7 mouse cellular contexts compared by ENCODE assay signal in the genomic region with DNA sequence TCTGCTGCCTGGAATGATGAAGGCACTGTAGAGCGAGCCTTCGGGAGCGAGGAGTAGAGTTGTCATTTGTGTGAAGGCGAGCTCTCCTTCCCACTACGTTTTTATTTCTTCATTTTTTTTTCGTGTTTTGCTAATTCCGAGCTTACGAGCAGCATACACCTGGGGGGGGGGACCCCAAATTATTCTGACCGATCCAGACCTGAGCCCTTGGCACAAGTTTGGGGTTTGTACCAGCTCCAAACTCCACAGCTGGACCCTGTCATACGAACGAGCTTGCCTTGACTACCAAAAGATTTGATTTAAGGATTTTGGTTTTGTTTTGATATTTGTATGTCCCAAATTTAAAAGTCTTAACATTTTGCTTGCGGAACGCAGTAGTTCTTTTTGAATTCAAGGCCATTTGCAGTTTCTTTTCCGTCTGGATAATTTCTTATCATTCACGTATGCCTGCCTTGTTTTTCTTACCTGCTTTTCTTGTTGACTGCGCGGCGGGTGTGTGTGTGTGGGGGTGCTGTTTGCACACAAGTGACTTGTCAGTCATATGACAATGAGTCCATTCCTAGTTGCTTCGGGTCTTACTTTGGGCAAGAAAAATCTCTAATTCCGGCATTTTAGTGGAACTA. TPM values are rescaled to one million over a fixed set of nuclear protein-coding genes. Genes with fewer than 3 reads are reported as not detected.
A peak's percentile ranks its signal among the peaks of the same experiment; 100 is the strongest.
DNase-seq lines count a peak whose midpoint lies in the region; ATAC-seq and TF ChIP-seq lines count a peak whose summit lies in the region.

No protein-coding gene starts in this region.

- peaks cover 21 to 24% of the 10 kb centered on the region in 2 experiments for H3K36me3 ChIP-seq in CH12.LX (replicated peaks in 1 of 2; ENCODE audit: control insufficient read depth in 1 of 2, insufficient read depth in 1 of 2, low read length in 1 of 2)
- peaks cover 24% of the 10 kb centered on the region for H3K36me3 ChIP-seq in embryonic facial prominence, embryonic 12.5 days
- peaks cover 23% of the 10 kb centered on the region for H3K36me3 ChIP-seq in stomach, postnatal 0 days (ENCODE audit: control insufficient read depth, insufficient read depth, low read length)

- in situ Hi-C loops in CH12.LX (cut with MboI; ENCODE audit: low pct_ligation_motif_present, low pct_unique_long_range_greater_than_20kb, low sequenced_read_pairs), result loop anchor here (10.0 to 25.0 kb wide), 2 partner anchors 613 to 775 kb away; a partner anchor contains a TSS

- H3K9ac ChIP-seq in CH12.LX (ENCODE audit: insufficient read depth, low read depth), result peak overlapping the region; percentile 78
- H3K9ac ChIP-seq in embryonic facial prominence, embryonic 12.5 days, result peak overlapping the region; percentile 76
- peak overlapping the region; percentile 91 for H3K9ac ChIP-seq in stomach, postnatal 0 days (ENCODE audit: low read length)

- no peaks in the 10 kb centered on the region for H3K9me3 ChIP-seq in CH12.LX (replicated peaks; ENCODE audit: low read length)
- H3K9me3 ChIP-seq in embryonic facial prominence, embryonic 12.5 days, result no peaks in the 10 kb centered on the region
- no peaks in the 10 kb centered on the region for H3K9me3 ChIP-seq in stomach, postnatal 0 days (ENCODE audit: control insufficient read depth, low read length)

- H3K4me2 ChIP-seq in CH12.LX (ENCODE audit: insufficient read depth, low read depth, poor library complexity, severe bottlenecking), result 0 out of 2 replicates have a peak overlapping the region, but pooled peaks have one; percentile 85
- H3K4me2 ChIP-seq in embryonic facial prominence, embryonic 12.5 days (replicated peaks), result peak overlapping the region; percentile 45
- peak overlapping the region; percentile 61 for H3K4me2 ChIP-seq in stomach, postnatal 0 days (replicated peaks; ENCODE audit: low read depth)

- peak; percentile 58 for DNase-seq in CH12.LX (ENCODE audit: extremely low read depth)
- DNase-seq in heart, postnatal 4 days, result peak; percentile 52
- DNase-seq in layer of hippocampus, postnatal 10 days (ENCODE audit: low spot score in 2 of 2), result peak; percentile 40 to 52
- DNase-seq in lung, postnatal 4 days, result peak; percentile 55 to 60
- DNase-seq in stomach, postnatal 0 days (ENCODE audit: low spot score), result peak; percentile 58

- H3K27ac ChIP-seq in CH12.LX (ENCODE audit: insufficient read depth, low read depth), result no peak overlapping the region
- peak overlapping the region; percentile 99 for H3K27ac ChIP-seq in embryonic facial prominence, embryonic 12.5 days
- H3K27ac ChIP-seq in stomach, postnatal 0 days (replicated peaks), result peak overlapping the region; percentile 98

- 0 out of 2 replicates have a peak, but pooled peaks have one; percentile 10 for TF ChIP-seq EP300 in CH12.LX (IDR thresholded peaks at IDR 0.05; ENCODE audit: low read length)
- peak; percentile 45 for TF ChIP-seq EP300 in stomach, postnatal 0 days (optimal IDR thresholded peaks at IDR 0.05)

- TF ChIP-seq CTCF in CH12.LX (conservative IDR thresholded peaks at IDR 0.05 in 1 of 2, IDR thresholded peaks at IDR 0.05 in 1 of 2; ENCODE audit: low read depth in 2 of 2, low read length in 2 of 2), result no peak
- TF ChIP-seq CTCF in stomach, postnatal 0 days (IDR thresholded peaks at IDR 0.05; ENCODE audit: low read depth), result no peak

- TF ChIP-seq RAD21 in CH12.LX (IDR thresholded peaks at IDR 0.05; ENCODE audit: low read depth, low read length), result peak; percentile 37

- WGBS in embryonic facial prominence, embryonic 12.5 days, result under 1% methylated on average over 20 of the region's 20 CpGs
- WGBS in stomach, postnatal 0 days, result 0% methylated on average over 20 of the region's 20 CpGs

- H3K79me2 ChIP-seq in CH12.LX (replicated peaks; ENCODE audit: control insufficient read depth, extremely low read depth, insufficient read depth, poor library complexity, severe bottlenecking), result peaks cover 33% of the 10 kb centered on the region

- no peaks in the 10 kb centered on the region for H3K27me3 ChIP-seq in CH12.LX (replicated peaks)
- H3K27me3 ChIP-seq in embryonic facial prominence, embryonic 12.5 days, result no peaks in the 10 kb centered on the region
- H3K27me3 ChIP-seq in stomach, postnatal 0 days (ENCODE audit: control insufficient read depth, insufficient read depth, low read length), result no peaks in the 10 kb centered on the region

- dilution Hi-C loops in CH12.LX (cut with MboI; ENCODE audit: extremely low pct_ligation_motif_present, extremely low pct_unique_long_range_greater_than_20kb, low sequenced_read_pairs), result no loop called here

- peak overlapping the region; percentile 73 to 99 (median 82) for H3K4me3 ChIP-seq in CH12.LX (replicated peaks in 1 of 3; ENCODE audit: low read depth in 2 of 3, low read length in 2 of 3, poor library complexity in 1 of 3)
- peak overlapping the region; percentile 64 for H3K4me3 ChIP-seq in embryonic facial prominence, embryonic 12.5 days
- H3K4me3 ChIP-seq in stomach, postnatal 0 days (ENCODE audit: low read depth, low read length), result peak overlapping the region; percentile 80

- peak; percentile 19 for ATAC-seq in activated CD4-positive, CD25-positive, alpha-beta regulatory T cell, adult 4 months
- ATAC-seq in embryonic facial prominence, embryonic 12.5 days (ENCODE audit: insufficient number of reproducible peaks, insufficient read depth, low FRiP score, low TSS enrichment), result no peak
- ATAC-seq in stomach, postnatal 0 days (ENCODE audit: low FRiP score, low TSS enrichment), result no peak

- no peak for TF ChIP-seq POLR2A in CH12.LX (IDR thresholded peaks at IDR 0.05; ENCODE audit: low read depth, low read length)

- H3K4me1 ChIP-seq in CH12.LX (ENCODE audit: control insufficient read depth in 1 of 2, insufficient read depth in 2 of 2), result peaks cover 7 to 18% of the 10 kb centered on the region in 2 experiments; a peak in 3 of 4 replicates
- H3K4me1 ChIP-seq in embryonic facial prominence, embryonic 12.5 days, result peaks cover 11% of the 10 kb centered on the region; the same call in 1 of the 2 replicates
- H3K4me1 ChIP-seq in stomach, postnatal 0 days (replicated peaks; ENCODE audit: control insufficient read depth, insufficient read depth), result peaks cover 3% of the 10 kb centered on the region; the same call in 1 of the 2 replicates

TF ChIP-seq in CH12.LX, 34 proteins besides CTCF, POLR2A, EP300 and RAD21:
- TF ChIP-seq USF1 (IDR thresholded peaks at IDR 0.05; ENCODE audit: low read depth, low read length), result peak; percentile 9; the same call in 1 of the 2 replicates
- TF ChIP-seq NRF1 (IDR thresholded peaks at IDR 0.05; ENCODE audit: low read depth, low read length), result no peak
- no peak for TF ChIP-seq NELFE (IDR thresholded peaks at IDR 0.05; ENCODE audit: low read depth, low read length)
- peak; percentile 65 for TF ChIP-seq BHLHE40 (IDR thresholded peaks at IDR 0.05; ENCODE audit: low read depth, low read length)
- peak; percentile 66; the same call in 1 of the 2 replicates for TF ChIP-seq MXI1 (IDR thresholded peaks at IDR 0.05; ENCODE audit: low read depth, low read length)
- 0 out of 2 replicates have a peak, but pooled peaks have one; percentile 61 for TF ChIP-seq CHD1 (IDR thresholded peaks at IDR 0.05; ENCODE audit: low read depth, low read length)
- no peak for TF ChIP-seq MYC (IDR thresholded peaks at IDR 0.05; ENCODE audit: low read depth, low read length)
- peak; percentile 96 for TF ChIP-seq SIN3A (IDR thresholded peaks at IDR 0.05; ENCODE audit: low read length)
- TF ChIP-seq E2F4 (IDR thresholded peaks at IDR 0.05; ENCODE audit: insufficient replicate concordance, low read depth, low read length), result no peak
- TF ChIP-seq POLR2AphosphoS2 (IDR thresholded peaks at IDR 0.05; ENCODE audit: low read depth, low read length), result no peak
- 0 out of 2 replicates have a peak, but pooled peaks have one; percentile 11 for TF ChIP-seq IRF4 (IDR thresholded peaks at IDR 0.05; ENCODE audit: low read depth, low read length)
- peak; percentile 43 for TF ChIP-seq ZNF384 (IDR thresholded peaks at IDR 0.05; ENCODE audit: low read depth, low read length)
- no peak for TF ChIP-seq MAZ (IDR thresholded peaks at IDR 0.05; ENCODE audit: low read depth, low read length)

RNA-seq across cellular contexts. Expression of a gene that starts 0.8 kb away (rescaled TPM):
- 6.3 and 6.6 TPM in 2 replicates for total RNA-seq in CH12.LX (2012; rRNA removed)
- 21.0 and 23.7 TPM in 2 replicates for total RNA-seq in CH12.LX (2014; rRNA removed)
- 15.8 and 17.5 TPM in 2 replicates for polyA plus RNA-seq in CH12.LX (2012; ENCODE audit: insufficient read length, low read depth)
- polyA plus RNA-seq in activated CD4-positive, CD25-positive, alpha-beta regulatory T cell, adult 4 months (2017; shearing (Covaris generic)), result 100 to 1,000 TPM; 111 to 134 TPM
- polyA plus RNA-seq in embryonic facial prominence, embryonic 12.5 days (2016; fragmentation: Nextera tagmentation; extraction: Ambion mirVana), result 60.8 and 64.0 TPM in 2 replicates
- total RNA-seq in heart, postnatal 4 days (2021), result 10 to 100 TPM; 62.0 to 68.7 TPM
- total RNA-seq in layer of hippocampus, postnatal 10 days (2021), result 10 to 100 TPM; 40.9 to 45.4 TPM
- polyA plus RNA-seq in stomach, postnatal 0 days (2015; fragmentation: Nextera tagmentation; extraction: Ambion mirVana), result 116 and 127 TPM in 2 replicates
